Mouse (Mus musculus) thymus, adult 2 months (tissue): ENCODE data around the gene Vmn1r218. TPM values are rescaled to one million over a fixed set of nuclear protein-coding genes. Genes with fewer than 3 reads are reported as not detected.
"Not testable (repeated sequence)": the region's sequence is repeated elsewhere in the genome, so short reads cannot be mapped to it uniquely, and the experiment has no call there.

Experiments used
- DNase-seq: peaks from one replicate; pipeline ENCODE4 v3.0.0; 2021
- H3K27ac ChIP-seq: fragments of 200-500 bp; 2 replicates; pipeline ENCODE4 v1.5.1; 2012; ENCODE audit warnings: low read length, control low read depth; ENCODE audit not compliant: control insufficient read depth, insufficient read depth
- H3K27me3 ChIP-seq: fragments of 200-500 bp; 2 replicates; pipeline ENCODE4 v1.6.1; 2012; ENCODE audit warnings: mild to moderate bottlenecking, low read length, moderate library complexity, mixed read lengths; ENCODE audit not compliant: control insufficient read depth, insufficient read depth
- H3K36me3 ChIP-seq: fragments of 200-500 bp; 2 replicates; pipeline ENCODE4 v1.6.1; 2012; ENCODE audit warnings: mild to moderate bottlenecking, low read length, moderate library complexity; ENCODE audit not compliant: control insufficient read depth, insufficient read depth
- H3K4me1 ChIP-seq: fragments of 200-500 bp; replicated peaks from 2 replicates; pipeline ENCODE4 v1.6.1; 2012; ENCODE audit warnings: low read length; ENCODE audit not compliant: control insufficient read depth, insufficient read depth
- H3K4me3 ChIP-seq: fragments of 200-500 bp; 2 replicates; pipeline ENCODE4 v1.5.1; 2012; ENCODE audit warnings: mild to moderate bottlenecking, low read length, control low read depth, moderate library complexity; ENCODE audit not compliant: control insufficient read depth, insufficient read depth
- CTCF ChIP-seq: fragments of 200-500 bp; IDR thresholded peaks from 2 replicates; pipeline ENCODE4 v1.5.1; 2012; ENCODE audit warnings: mild to moderate bottlenecking, control low read depth, low read length, moderate library complexity, borderline replicate concordance; ENCODE audit not compliant: control insufficient read depth, poor library complexity, insufficient read depth; ENCODE audit errors: extremely low read depth
- POLR2A ChIP-seq: fragments of 200-500 bp; IDR thresholded peaks from 2 replicates; pipeline ENCODE4 v1.6.1; 2012; ENCODE audit warnings: mild to moderate bottlenecking, low read length, control low read depth, moderate library complexity; ENCODE audit not compliant: control insufficient read depth, poor library complexity, insufficient read depth; ENCODE audit errors: extremely low read depth
- WGBS: fragments of 180-500 bp; shearing (Covaris S2); methylation state at CpG from one replicate; pipeline ENCODE4 v1.1.7; 2018; 5-methylcytosine and 5-hydroxymethylcytosine counted together
- polyA plus RNA-seq: library from polyadenylated mRNA; depleted of rRNA; stranded (reverse); fragments of >200 nt; gene quantifications from 2 replicates; pipeline ENCODE4 v1.2.3, GENCODE M21; 2012; rRNA removed

Vmn1r218 gene
- not detected in 2 replicates for polyA plus RNA-seq

GRCm38 (mm10) chr13:23133099-23133498 lies at the start of gene Vmn1r218:
Gene Vmn1r218, plus strand, starts transcription at chr13:23133155.
- no peak for TF ChIP-seq CTCF
- TF ChIP-seq POLR2A, result no peak
- WGBS, result 72% methylated on average over 3 of the region's 3 CpGs

GRCm38 (mm10) chr13:23094386-23094785 lies 38.6 kb upstream of the Vmn1r218 start:
- H3K27ac ChIP-seq, result no peak overlapping the region
- DNase-seq, result no peak
- no peaks in the 10 kb centered on the region for H3K4me1 ChIP-seq
- no peaks in the 10 kb centered on the region for H3K36me3 ChIP-seq
- no peaks in the 10 kb centered on the region for H3K27me3 ChIP-seq
- TF ChIP-seq POLR2A, result no peak
- TF ChIP-seq CTCF, result no peak
- H3K4me3 ChIP-seq, result no peak overlapping the region
- WGBS, result 97% methylated on average over 4 of the region's 4 CpGs

More at GRCm38 (mm10) chr13:23133099-23133498, at the start of gene Vmn1r218:
- no peaks in the 10 kb centered on the region for H3K4me1 ChIP-seq
- no peak for DNase-seq
- no peaks in the 10 kb centered on the region for H3K27me3 ChIP-seq
- H3K27ac ChIP-seq, result no peak within 1 kb of the TSS
- H3K36me3 ChIP-seq, result no peaks in the 10 kb centered on the region
- no peak within 1 kb of the TSS for H3K4me3 ChIP-seq

- not testable (repeated sequence) for H3K27me3 ChIP-seq, DNase-seq, H3K4me3 ChIP-seq, H3K27ac ChIP-seq, H3K36me3 ChIP-seq, H3K4me1 ChIP-seq
- WGBS, result 81% methylated on average over 1 of the region's 1 CpGs
Observed at GRCm38 (mm10) chr13:23118126-23118525, 14.8 kb upstream of the Vmn1r218 start, which contains the start of gene Vmn1r217. Gene Vmn1r217, minus strand, starts transcription at chr13:23118226.

GRCm38 (mm10) chr13:23120611-23121010 lies 12.3 kb upstream of the Vmn1r218 start:
- TF ChIP-seq POLR2A (no peak), CTCF (no peak)
- H3K27me3 ChIP-seq, result no peaks in the 10 kb centered on the region
- no peaks in the 10 kb centered on the region for H3K4me1 ChIP-seq
- no peak for DNase-seq
- H3K4me3 ChIP-seq, result no peak overlapping the region
- H3K36me3 ChIP-seq, result no peaks in the 10 kb centered on the region
- 93% methylated on average over 2 of the region's 2 CpGs for WGBS
- no peak overlapping the region for H3K27ac ChIP-seq

- no peaks in the 10 kb centered on the region for H3K27me3 ChIP-seq
Observed at GRCm38 (mm10) chr13:23133501-23133900, 546 bp downstream of the Vmn1r218 start.

GRCm38 (mm10) chr13:23138880-23139279 lies 5.9 kb downstream of the Vmn1r218 start:
- DNase-seq, result no peak
- no peaks in the 10 kb centered on the region for H3K4me1 ChIP-seq
- no peaks in the 10 kb centered on the region for H3K36me3 ChIP-seq
- H3K27ac ChIP-seq, result no peak overlapping the region
- TF ChIP-seq POLR2A, result no peak
- no peak for TF ChIP-seq CTCF
- H3K27me3 ChIP-seq, result no peaks in the 10 kb centered on the region
- H3K4me3 ChIP-seq, result no peak overlapping the region
- WGBS, result 91% methylated on average over 2 of the region's 2 CpGs

More at GRCm38 (mm10) chr13:23133501-23133900, 546 bp downstream of the Vmn1r218 start:
- no peak for DNase-seq
- Histone ChIP-seq H3K27ac (no peak overlapping the region), H3K4me3 (no peak overlapping the region), H3K4me1 (no peaks in the 10 kb centered on the region), H3K36me3 (no peaks in the 10 kb centered on the region)
- TF ChIP-seq CTCF (no peak), POLR2A (no peak)
- WGBS, result 55% methylated on average over 1 of the region's 1 CpGs

GRCm38 (mm10) chr13:23157848-23158247 lies 24.9 kb downstream of the Vmn1r218 start:
- 78% methylated on average over 3 of the region's 3 CpGs for WGBS
- no peak for DNase-seq
- Histone ChIP-seq H3K4me3 (no peak overlapping the region), H3K36me3 (no peaks in the 10 kb centered on the region), H3K27ac (no peak overlapping the region), H3K27me3 (no peaks in the 10 kb centered on the region), H3K4me1 (no peaks in the 10 kb centered on the region)
- TF ChIP-seq POLR2A (no peak), CTCF (no peak)
